Mouse (Mus musculus): ENCODE results near the gene Cryzl1. TPM values are rescaled to one million over a fixed set of nuclear protein-coding genes. Genes with fewer than 3 reads are reported as not detected.
A peak's percentile ranks its signal among the peaks of the same experiment; 100 is the strongest.

The Cryzl1 gene
- total RNA-seq, 2 experiments from 2014 or later = 26.6 to 27.2 TPM

DNA sequence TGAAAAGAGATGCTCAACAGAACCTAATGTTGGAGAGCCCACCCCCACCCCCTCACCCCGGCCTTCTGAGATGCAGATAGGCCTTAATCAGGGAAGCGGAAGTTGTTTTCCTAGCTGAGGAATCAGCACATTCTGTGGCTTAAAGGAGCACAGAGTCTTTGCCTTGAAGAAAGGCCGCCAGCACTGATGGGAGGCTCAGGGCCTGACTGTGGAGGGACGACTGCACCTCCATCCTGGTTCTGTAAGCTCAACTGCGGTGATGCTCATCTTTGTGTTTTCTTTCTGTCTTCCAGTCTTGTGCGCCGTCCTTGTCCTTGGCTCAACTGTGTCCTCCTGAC, 12.1 kb upstream of the Cryzl1 start:
- DNase-seq (ENCODE audit: low spot score in 2 of 2) = no peak

DNA sequence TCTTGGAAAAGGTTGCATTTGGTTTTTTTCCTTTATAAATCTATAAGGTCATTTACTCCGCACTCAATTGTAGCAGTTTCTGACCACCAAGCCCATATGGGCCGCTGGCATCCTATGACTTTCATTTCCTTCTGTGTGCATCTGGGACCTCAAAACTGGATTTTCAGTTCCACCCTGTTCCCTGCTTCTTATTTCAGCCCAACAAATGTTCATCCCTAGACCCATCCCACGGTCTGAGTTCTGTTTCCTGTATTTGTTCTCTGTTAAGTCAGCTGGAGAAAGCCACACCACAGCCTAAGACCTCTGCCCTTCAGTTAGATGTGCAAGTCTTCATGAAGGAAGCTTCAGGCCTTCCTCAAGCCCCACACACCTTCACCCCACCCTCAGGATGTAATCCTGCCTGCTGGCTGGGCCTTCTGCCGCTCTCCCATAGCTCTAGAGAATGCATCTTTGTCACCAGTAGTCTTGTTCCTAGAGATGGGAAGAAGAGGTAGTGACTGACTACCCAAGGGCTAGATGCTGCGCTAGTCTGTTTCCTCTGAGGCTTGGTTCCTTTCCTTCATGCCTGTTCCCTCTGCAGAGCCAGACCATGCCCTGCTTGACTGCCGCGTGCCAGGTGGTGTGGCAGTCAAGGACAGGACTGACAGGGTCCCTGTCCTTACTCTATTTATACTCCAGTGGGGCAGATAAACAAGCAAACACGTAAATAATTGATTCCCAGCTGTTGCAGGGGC, 11.6 kb upstream of the Cryzl1 start:
- no peak for DNase-seq (ENCODE audit: low spot score in 2 of 2)

DNA sequence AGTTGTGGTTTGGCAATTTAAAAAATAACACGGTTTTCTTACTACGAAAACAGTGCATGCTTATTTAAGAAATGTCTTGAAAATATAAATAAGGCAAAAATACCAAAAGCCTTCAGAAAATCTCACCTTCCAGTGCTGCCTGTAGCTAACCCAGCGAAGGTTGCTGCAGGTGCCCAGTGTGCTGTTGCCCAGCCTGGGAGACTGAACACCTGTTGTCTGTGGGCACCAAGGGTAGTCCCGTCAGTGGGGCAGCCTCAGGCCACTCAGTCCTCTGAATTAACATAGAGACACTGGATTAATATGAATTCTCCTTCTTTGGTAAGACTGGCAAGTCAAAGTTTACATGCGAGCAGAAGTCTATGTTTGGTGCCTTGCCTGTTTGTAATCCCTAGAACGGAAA, 9.7 kb upstream of the Cryzl1 start:
- DNase-seq (ENCODE audit: low spot score in 2 of 2) = no peak

DNA sequence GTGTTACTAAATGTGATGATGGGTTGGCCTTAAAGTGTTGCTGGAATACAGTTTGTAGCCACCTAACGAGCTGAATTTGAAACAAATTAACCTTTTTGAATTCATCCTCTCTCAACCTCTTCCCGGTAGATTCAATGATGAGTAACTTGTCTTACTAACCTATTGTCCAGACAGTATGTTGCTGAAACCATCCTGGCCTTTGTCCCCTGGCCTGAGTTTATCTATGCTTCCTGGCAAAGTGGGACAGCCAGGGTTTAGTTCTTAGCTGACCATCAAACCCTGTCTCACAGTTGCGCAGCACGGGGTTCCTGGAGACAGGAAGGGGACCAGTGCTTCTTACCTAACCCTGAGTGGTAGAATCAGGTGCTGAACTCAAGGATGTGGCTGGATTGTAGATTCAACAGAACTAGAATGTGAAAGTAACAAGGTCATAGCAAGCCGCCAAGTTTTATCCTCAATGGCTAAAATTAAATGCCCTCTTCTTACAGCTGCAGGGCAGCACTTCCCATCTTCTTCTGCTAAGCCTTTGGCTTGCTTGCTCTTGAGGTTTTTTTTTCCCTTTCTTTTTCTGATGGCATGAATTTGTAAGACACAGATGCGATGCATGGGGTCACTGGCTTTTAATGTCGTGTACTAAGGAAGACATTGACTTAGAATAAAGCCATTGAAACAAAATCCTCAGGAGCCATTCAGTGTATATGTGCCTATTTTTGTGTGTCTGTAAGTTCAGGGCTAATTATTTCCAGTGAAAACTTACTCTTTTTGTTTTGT, 7.5 kb upstream of the Cryzl1 start:
- no peak for DNase-seq (ENCODE audit: low spot score in 2 of 2)

DNA sequence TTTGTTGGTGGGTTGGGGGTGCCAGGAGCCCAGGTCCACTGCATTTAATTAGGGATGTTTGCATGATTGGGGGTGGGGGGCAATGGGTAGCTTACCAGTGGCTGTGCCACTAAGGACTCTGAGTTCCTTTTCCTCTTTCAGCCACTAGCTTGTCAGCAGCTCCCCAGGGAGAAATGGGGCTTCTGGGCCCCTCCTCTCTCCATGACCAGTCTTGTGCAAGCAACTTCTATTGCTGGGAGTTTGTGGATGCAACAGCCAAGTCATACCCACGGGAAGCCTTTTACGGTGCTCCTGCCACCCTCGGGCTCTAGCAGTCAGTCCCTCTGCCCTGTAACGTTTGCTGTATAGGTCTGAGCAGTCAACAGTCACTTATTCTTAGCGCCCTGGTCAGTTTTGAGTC, 6.0 kb upstream of the Cryzl1 start:
- no peak for DNase-seq (ENCODE audit: low spot score in 2 of 2)

DNA sequence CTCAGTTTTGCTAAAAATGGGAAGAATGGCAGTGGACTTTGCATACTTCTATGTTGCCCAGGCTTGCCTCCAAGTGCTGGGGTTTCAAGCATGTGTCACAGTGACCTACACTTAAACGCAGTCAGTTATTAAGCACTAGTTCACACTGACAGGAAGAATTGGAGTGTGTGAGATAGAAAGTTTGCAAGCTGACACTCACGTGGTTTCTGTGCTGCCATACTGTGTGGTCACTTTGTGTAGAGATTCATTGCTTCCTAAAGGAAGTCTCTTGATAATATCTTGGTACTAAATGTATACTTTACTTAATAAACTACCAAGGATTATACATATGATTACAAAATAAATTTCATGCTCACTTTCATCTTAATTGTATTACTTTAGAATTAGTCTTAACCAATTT, 4.0 kb upstream of the Cryzl1 start:
- no peak for DNase-seq (ENCODE audit: low spot score in 2 of 2)

DNA sequence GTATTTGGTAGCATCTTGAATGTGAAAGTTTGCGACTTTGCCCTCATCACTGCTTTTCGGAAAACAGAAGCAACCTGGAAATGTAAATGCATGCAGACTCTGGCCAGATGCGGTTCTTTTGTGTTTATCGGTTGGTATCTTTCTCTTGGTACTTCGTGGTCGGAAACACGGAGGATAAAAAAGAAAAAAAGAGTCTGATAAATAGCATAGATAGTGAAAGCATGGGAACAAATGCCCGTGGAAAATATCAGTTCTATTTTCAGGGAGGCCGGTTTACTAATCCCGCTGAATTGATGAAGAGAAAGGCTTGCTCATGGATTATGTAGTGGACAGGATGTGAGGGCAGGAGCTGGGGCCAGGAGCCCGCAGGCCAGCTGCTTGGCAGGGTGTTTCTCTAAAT, 1.7 kb upstream of the Cryzl1 start:
- DNase-seq (ENCODE audit: low spot score in 2 of 2) = peak in 1 of 2 experiments; percentile 35

DNA sequence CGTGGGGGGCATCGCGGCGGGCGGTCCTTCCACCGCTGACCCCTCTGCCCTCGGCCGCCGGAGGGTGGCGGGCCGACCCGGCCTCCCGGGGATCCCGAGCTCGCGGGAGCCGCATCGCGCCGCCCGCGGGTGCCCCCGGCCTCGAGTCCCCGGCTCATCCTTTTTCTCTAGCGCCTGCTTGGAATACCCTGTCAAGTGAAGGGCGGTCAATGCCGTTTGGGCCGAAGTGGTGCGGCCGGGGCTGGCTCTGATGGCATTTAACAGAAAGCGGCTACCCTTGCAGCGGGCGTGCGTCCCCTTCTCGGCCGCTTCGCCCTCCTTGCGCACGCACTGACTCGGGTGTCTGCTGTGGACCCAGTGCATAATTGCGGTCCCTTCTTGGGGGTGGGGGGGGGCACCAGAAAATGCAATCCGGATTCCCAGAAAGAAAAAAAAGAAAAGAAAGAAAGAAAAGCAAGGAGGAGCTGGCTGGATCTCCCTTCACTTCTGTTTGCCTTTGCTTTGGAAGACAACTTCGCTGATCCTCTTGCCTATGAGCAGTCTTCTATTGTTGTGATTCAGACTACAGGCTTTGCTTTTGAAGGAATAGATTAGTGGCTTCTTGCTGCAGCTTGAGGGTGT, 1.2 kb upstream of the Cryzl1 start:
- DNase-seq (ENCODE audit: low spot score in 2 of 2) = peak; percentile 44 to 62

DNA sequence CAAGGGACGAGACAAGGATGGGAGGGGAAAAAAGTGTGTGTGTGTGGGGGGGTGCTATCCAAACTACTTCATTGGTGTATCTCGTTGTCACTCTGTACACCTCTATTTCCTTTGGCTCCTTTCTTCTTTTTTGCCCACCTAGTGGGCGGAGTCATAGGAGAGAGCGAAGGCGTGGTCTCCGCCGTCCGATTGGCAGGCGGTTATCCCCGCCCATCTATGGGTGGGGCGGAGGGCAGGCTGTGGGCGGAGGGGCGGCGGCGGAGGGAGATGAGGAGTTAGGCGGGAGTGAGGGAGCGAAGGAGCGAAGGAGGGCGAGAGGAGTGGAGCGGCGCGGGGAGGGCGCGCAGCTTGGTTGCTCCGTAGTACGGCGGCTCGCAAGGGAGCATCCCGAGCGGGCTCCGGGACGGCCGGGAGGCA, 299 bp upstream of the Cryzl1 start, which contains the start of gene Itsn1:
Gene Itsn1 (plus strand): TSS at position 216 of the 417 bp plus-strand sequence.
- peak; percentile 92 to 98 for DNase-seq (ENCODE audit: low spot score in 2 of 2)

DNA sequence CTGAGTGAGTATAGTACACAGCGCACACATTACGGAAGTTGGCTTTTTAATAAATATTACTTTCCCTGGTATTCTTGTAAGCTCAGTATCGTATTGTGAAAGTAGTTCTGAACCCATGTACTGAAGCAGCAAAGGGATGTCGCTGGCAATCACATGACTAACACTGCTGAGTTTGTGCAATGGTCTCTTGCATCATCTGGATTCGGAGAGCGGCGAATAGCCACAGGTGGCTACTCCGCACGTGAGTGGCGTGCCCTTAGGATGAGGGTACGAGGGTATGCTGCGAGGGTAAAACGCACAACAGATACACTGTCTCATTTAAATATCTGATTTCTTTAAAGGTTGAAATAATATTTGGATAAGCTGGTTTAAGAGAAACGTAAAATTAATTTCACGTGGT, 1.3 kb downstream of the Cryzl1 start:
- no peak for DNase-seq (ENCODE audit: low spot score in 2 of 2)

DNA sequence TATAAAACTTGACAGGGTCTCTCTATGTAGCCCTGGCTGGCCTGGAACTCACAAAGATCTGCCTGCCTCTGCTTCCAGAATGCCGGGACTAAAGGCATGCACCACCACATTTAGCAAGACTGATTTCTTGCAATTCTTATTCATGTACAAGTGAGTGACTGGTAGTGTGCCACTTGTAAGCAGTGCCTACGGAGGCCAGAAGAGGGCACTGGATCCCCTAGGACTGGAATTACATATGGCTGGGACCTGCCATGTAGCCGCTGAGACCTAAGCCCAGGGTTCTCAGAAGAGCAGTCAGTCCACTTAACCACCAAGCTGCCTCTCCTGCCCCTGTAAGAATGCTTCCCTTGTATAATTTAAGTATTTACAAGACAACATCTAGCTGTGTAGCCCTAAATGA, 4.5 kb downstream of the Cryzl1 start:
- peak in 1 of 2 experiments; percentile 33 for DNase-seq (ENCODE audit: low spot score in 2 of 2)

DNA sequence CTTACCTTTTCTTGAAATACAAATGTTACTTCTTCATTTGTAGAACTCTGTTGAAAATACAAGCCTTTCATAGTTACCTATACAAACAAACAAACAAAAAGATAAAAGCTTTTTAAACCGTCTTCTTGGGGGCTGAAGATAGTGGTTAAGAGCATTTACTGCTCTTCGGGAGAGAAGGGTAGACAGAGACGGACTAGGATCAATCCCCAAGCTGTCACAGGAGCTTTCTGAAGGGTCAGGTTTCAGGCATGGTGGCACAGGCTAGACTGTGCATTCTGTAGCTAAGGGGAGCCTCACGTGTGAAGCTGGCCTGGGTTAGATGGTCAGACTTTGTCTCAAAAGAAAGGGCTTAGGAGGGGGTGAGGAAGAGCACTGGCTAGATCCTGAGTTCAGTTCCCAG, 11.4 kb downstream of the Cryzl1 start:
- no peak for DNase-seq (ENCODE audit: low spot score in 2 of 2)

DNA sequence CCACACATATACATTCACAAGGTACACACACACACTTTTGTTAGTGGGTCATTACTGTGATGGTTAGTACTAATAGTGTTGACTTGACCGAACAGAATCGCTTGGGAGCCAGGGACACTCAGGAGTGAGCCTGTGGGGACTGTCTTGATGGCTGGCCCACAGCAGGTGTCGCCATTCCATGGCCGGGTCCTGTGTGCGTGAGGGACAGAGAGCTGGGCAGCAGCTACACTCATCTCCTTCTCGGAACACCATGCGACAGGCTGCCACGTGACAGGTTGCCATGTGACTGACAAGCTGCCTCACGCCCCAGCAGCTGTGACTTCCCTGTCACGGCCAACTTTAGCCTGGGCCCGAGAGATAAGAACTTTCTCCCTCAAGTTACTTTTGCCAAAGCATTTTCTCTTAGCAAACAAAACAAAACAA, 11.8 kb downstream of the Cryzl1 start:
- DNase-seq (ENCODE audit: low spot score in 2 of 2) = no peak

DNA sequence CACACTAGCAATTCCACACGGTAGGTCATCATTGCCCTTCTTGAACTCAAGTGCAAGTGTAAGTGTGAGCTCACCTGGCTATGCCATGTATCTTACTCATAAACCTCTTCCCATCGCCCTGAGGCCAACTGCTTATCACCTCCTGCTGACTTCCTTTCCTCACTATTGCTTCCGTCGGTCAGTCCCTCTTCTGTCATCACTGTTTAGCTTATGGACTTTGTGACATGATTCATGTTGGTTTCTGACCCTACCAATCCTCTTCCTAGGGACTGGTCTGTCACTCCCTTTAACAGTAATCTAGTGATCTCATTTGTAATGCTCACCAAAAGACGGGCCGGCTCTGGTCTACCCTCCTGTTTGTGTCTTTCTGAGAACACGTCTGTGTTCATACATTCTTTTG, 18.5 kb downstream of the Cryzl1 start:
- no peak for DNase-seq (ENCODE audit: low spot score in 2 of 2)

DNA sequence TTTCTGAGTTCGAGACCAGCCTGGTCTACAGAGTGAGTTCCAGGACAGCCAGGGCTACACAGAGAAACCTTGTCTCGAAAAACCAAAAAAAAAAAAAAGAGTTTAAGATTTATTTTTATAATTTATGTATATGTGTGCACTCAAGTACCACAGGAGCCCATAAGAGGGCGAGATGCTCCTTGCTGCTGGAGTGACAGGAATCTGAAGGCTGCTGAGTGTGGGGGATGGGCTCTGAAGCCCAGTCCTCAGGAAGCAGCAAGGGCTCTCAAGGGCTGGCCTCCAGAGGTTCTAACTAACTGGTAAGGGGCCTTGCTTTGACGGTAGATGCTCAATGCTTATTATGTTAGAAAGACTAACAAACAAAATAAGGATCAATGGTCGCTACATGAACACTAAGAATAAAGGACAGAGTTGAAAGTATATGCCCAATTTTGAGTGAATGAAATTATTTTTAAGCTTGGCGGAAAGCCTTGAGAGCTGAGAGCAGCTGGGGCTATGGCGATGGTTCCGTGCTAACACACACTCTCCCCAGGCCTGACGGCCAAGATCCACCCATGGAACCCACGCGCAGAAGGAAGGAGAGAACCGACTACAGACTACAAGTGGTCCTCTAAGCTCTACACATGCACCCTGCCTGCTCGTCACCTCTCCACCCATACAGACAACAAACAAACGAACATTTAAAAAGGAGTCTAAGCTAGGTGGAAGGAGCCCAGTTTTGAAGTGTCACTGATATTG, 24.0 kb downstream of the Cryzl1 start:
- no peak for DNase-seq (ENCODE audit: low spot score in 2 of 2)

DNA sequence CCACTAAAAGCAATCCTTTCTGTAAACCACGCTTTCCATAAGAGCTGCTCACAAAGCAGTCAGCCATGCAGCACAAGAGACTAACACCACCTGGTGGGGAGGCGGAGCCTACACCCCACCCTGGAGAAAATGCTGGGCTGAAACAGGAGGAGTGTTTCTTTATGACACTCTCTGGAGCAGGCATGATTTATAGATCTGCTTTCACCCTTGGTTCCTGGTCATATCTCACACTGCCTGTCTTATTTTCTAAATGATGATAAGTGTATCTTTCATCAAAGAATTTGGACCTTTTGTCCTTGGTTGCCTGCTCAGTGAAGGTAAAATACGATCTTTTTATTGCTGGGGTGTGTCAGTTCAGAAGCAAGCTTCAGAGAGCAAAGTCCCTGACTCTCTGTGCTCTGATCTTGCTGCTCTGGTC, 26.0 kb downstream of the Cryzl1 start:
- DNase-seq (ENCODE audit: low spot score in 2 of 2) = no peak

DNA sequence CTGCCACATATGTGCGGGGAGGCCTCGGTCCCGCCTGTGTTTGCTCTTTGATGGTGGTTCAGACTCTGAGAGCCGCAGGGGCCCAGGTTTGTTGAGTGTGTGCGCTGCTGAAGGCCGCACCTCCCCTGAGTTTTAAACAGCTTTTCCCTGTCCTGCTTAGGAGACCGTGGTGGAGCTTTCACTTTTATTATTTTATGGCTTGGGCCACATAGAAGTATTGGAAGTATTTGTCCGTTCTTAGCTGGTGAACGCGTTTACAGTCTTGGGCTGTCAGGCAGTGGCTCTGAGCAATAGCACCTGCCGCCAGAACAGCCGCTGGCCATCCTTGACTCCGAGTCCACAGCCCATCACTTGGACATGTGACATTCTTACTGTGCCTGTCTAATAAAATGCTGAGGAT, 26.9 kb downstream of the Cryzl1 start:
- no peak for DNase-seq (ENCODE audit: low spot score in 2 of 2)

DNA sequence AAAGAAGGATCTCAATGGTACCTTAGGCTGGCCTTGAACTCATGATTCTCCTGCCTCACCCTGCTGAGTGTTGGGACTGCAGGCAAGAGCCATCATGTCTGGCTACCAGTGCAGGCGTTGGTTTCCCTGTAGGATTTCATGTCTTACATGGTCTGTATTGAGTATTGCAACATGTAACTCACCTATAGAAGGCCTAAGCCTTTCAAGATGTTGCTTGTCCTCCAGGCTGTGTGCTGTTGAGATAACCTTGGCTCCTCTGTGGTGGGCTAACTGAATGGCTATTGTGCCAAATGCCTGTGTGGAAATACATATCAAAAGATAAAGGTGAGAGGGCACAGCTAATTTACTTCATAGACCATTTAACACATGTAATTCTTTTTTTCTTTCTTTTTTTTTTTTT, 29.8 kb downstream of the Cryzl1 start:
- no peak for DNase-seq (ENCODE audit: low spot score in 2 of 2)

DNA sequence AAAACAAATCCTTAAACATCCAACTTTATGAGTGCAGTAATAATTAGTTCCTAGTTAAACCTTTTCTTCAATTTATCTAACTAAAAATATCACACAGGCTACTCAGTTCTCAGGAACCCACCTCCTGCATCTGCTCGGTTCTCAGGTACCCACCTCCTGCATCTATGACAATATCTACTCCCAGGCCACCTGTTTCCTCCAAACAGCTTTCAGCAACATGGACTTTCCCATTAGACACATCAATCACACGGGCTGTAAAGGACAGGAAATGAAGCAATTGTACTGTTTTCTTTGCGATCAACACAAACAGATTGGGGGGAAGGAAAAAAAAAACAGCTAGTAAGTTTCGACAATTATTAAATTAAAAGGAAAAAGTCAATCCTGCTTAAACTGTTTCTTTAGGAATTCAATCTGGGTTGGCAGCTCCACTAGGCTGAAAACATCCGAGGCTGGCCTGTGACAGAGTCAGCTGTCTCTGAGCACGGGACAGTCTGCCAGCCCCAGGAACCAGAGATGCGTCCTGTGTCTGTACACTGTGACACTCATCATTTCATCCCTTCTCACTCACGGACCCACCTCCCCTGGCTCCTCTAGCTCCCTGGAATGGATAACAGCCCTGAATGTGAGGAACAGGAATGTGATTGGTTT, 33.5 kb downstream of the Cryzl1 start:
- no peak for DNase-seq (ENCODE audit: low spot score in 2 of 2)

DNA sequence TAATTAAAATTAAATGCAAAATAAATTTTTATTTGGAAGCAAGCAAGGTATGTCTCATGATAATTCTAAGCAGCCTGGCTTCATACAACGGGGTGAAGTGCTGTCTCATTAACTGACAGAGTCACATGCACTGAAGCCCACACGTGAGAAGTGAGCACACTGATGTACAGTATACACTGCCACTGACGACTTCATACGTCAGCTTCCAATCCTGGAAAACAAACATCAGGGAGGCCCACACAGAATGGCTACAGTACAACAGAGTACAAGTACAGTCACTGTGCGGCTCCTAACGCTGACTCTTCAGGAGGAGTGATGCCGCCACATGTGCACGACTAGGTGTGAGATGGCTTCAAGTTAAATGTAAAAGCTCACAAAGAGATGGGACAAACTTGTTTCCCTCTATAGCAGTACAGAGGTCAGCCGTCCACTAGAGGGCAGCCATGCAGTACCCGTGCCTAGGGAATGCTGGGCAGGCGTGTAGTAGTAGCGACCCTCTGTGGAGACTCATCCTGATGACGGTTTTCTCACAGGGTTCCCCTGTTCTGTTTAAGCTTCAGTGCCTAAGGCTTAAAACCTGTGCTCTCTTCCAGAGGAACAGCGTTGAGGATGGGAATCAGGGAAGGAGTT, 34.2 kb downstream of the Cryzl1 start:
- peak; percentile 61 to 81 for DNase-seq (ENCODE audit: low spot score in 2 of 2)

DNA sequence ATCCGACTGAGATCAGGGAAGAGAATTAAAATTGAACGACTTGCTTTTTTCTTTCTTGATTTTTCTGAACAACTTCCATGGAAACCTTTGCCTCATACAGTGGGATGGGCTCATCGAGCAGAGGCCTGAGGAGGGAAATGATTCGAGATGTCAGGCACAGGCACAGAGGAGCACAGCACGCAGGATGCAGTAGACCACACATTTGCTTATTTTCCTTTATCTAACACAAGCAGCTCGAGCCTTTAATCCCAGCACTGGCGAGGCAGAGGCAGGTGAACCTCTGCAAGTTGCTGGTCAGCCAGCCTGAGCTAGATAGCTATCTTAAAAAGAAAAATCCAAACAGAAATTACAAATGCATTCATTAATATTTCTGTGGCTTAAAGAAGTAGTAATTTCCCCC, 39.0 kb downstream of the Cryzl1 start:
- no peak for DNase-seq (ENCODE audit: low spot score in 2 of 2)
